Mouse (Mus musculus) hindbrain, postnatal 0 days (tissue): Measurements from ENCODE around the gene Pax8. TPM values are rescaled to one million over a fixed set of nuclear protein-coding genes. Genes with fewer than 3 reads are reported as not detected.

Source experiments
- ATAC-seq: fragments of 200-750 bp; cut with Nextera tagmentation; 2 replicates; pipeline ENCODE4 v1.8.0; 2017; ENCODE audit warnings: mild to moderate bottlenecking, moderate TSS enrichment, moderate library complexity
- DNase-seq: peaks from one replicate; pipeline ENCODE4 v3.0.0-alpha.2; 2015; ENCODE audit warnings: low spot score
- H3K27ac ChIP-seq: fragments of 300-500 bp; sonication (generic); 2 replicates; pipeline ENCODE4 v1.5.1; 2014; ENCODE audit warnings: mild to moderate bottlenecking
- H3K27me3 ChIP-seq: fragments of 300-500 bp; sonication (generic); 2 replicates; pipeline ENCODE4 v1.6.1; 2014; ENCODE audit warnings: low read length, mixed read lengths; ENCODE audit not compliant: insufficient read depth
- H3K36me3 ChIP-seq: fragments of 300-500 bp; sonication (generic); 2 replicates; pipeline ENCODE4 v1.6.1; 2014; ENCODE audit warnings: low read length, mixed read lengths; ENCODE audit not compliant: insufficient read depth
- H3K4me1 ChIP-seq: fragments of 300-500 bp; sonication (generic); 2 replicates; pipeline ENCODE4 v1.6.1; 2014; ENCODE audit warnings: antibody characterized with exemption, low read length, mixed read lengths; ENCODE audit not compliant: insufficient read depth
- H3K4me2 ChIP-seq: fragments of 300-500 bp; sonication (generic); 2 replicates; pipeline ENCODE4 v1.6.1; 2014; ENCODE audit warnings: low read depth, mild to moderate bottlenecking, low read length, moderate library complexity, mixed read lengths
- H3K4me3 ChIP-seq: fragments of 300-500 bp; sonication (generic); 2 replicates; pipeline ENCODE4 v1.5.1; 2014; ENCODE audit warnings: low read length
- H3K9ac ChIP-seq: fragments of 300-500 bp; sonication (generic); replicated peaks from 2 replicates; pipeline ENCODE4 v1.6.1; 2014; ENCODE audit warnings: mild to moderate bottlenecking, low read length, moderate library complexity, mixed read lengths
- H3K9me3 ChIP-seq: fragments of 300-500 bp; sonication (generic); 2 replicates; pipeline ENCODE4 v1.6.1; 2016; ENCODE audit warnings: low read length, mixed read lengths
- CTCF ChIP-seq: IDR thresholded peaks from 2 replicates; pipeline ENCODE4 v1.5.1; 2016; ENCODE audit warnings: antibody characterized with exemption, control low read depth, low read depth
- WGBS: fragments of 180-500 bp; shearing (Covaris S2); extraction: QIAGEN DNeasy Blood & Tissue Kit; methylation state at CpG from one replicate; pipeline ENCODE4 v1.1.7; 2014; 5-methylcytosine and 5-hydroxymethylcytosine counted together
- polyA plus RNA-seq: library from polyadenylated mRNA; unstranded; fragments of >200 nt; fragmentation: Nextera tagmentation; extraction: Ambion mirVana; gene quantifications from 2 replicates; pipeline ENCODE4 v1.2.1, GENCODE M21; 2015
- total RNA-seq: library from RNA; depleted of rRNA; stranded (reverse); fragments of >200 nt; gene quantifications from 2 replicates; pipeline ENCODE4 v1.2.3, GENCODE M21; 2014; rRNA removed

Pax8 gene
- 32.0 and 44.4 TPM in 2 replicates for total RNA-seq
- 14.8 and 16.3 TPM in 2 replicates for polyA plus RNA-seq

DNA sequence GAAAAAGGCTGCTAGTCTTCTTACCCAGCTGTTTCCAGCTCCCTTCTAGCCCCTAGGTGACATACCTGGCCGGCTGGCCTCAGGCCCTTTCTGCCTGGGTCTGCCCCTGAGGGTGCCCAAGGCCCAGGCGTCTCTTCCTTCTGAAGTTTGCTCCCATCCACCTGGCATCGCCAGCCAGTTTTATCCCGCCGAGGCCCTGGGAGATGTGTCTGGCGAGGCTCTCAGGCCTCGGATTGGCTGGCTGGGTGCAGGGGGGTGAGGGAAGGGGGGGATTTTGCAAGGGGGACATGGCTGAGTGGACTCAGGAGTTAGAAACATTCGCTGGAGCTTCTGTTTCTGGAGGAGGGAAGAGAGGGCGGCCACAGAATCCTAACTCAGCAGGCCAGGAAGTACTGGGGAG is at the start of gene Pax8:
Gene Pax8, minus strand, starts transcription at position 180 of the 400 bp plus-strand sequence.
- peak within 1 kb of the TSS; percentile 62 for H3K4me2 ChIP-seq
- 42% methylated on average over 9 of the region's 9 CpGs for WGBS
- H3K36me3 ChIP-seq: no peaks in the 10 kb centered on the region
- peaks cover 12% of the 10 kb centered on the region for H3K4me1 ChIP-seq
- TF ChIP-seq CTCF: no peak
- peak within 1 kb of the TSS; percentile 40 for H3K4me3 ChIP-seq
- H3K9ac ChIP-seq: peak within 1 kb of the TSS; percentile 38
- H3K27ac ChIP-seq: peak within 1 kb of the TSS; percentile 32; the same call in 1 of the 2 replicates
- H3K27me3 ChIP-seq: peaks cover 30% of the 10 kb centered on the region
- H3K9me3 ChIP-seq: no peaks in the 10 kb centered on the region
- ATAC-seq (peak; percentile 67), DNase-seq (peak; percentile 42)

- WGBS: under 1% methylated on average over 33 of the region's 33 CpGs
- Histone ChIP-seq H3K4me1 (no peaks in the 10 kb centered on the region), H3K9ac (peak overlapping the region; percentile 64), H3K4me3 (peak overlapping the region; percentile 45), H3K9me3 (no peaks in the 10 kb centered on the region), H3K4me2 (peak overlapping the region; percentile 85), H3K27ac (peak overlapping the region; percentile 62), H3K36me3 (no peaks in the 10 kb centered on the region), H3K27me3 (no peaks in the 10 kb centered on the region)
- ATAC-seq: peak; percentile 93
- DNase-seq: peak; percentile 74
- no peak; the same call in 1 of the 2 replicates for TF ChIP-seq CTCF
Observed at GRCm38 (mm10) chr2:24521430-24522226, 46.2 kb upstream of the Pax8 start.

GRCm38 (mm10) chr2:24520576-24521272 is 45.3 kb upstream of the Pax8 start:
- Histone ChIP-seq H3K9me3 (no peaks in the 10 kb centered on the region), H3K27ac (no peak overlapping the region), H3K9ac (peak overlapping the region; percentile 64; the same call in 1 of the 2 replicates), H3K36me3 (no peaks in the 10 kb centered on the region), H3K4me1 (no peaks in the 10 kb centered on the region), H3K27me3 (no peaks in the 10 kb centered on the region), H3K4me2 (peak overlapping the region; percentile 85), H3K4me3 (peak overlapping the region; percentile 45)
- DNase-seq (no peak), ATAC-seq (peak; percentile 62)
- 23% methylated on average over 9 of the region's 9 CpGs for WGBS
- no peak for TF ChIP-seq CTCF

GRCm38 (mm10) chr2:24516946-24517345 is 41.5 kb upstream of the Pax8 start:
- no peak for TF ChIP-seq CTCF
- WGBS: 72% methylated on average over 3 of the region's 3 CpGs
- ATAC-seq: no peak

DNA sequence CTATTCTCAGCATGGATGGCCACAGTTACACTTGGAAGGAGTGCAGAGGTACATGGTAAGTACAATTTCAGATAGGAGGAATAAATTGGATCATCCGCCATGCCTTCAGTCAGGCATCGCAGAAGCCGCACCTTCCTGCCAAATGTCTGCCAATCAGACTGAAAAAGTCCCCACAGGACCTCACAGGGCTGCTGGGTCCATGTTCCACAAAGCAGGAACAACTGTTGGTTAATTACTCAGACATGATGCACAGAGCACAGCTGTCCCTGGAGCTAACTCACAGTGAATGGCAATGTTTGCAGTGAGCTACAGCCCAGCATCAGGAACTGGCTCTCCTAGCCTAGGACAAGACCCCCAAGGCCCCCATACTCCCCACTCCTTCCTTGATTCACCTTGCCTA is 32.0 kb upstream of the Pax8 start:
- DNase-seq (peak; percentile 59), ATAC-seq (peak; percentile 52; the same call in 1 of the 2 replicates)
- Histone ChIP-seq H3K27ac (no peak overlapping the region), H3K4me1 (0 out of 2 replicates have a peak, but pooled peaks cover 7% of the 10 kb centered on the region), H3K9me3 (no peaks in the 10 kb centered on the region), H3K36me3 (no peaks in the 10 kb centered on the region), H3K27me3 (no peaks in the 10 kb centered on the region), H3K9ac (no peak overlapping the region), H3K4me3 (no peak overlapping the region), H3K4me2 (no peak overlapping the region)
- WGBS: 53% methylated on average over 3 of the region's 3 CpGs
- no peak for TF ChIP-seq CTCF

More at GRCm38 (mm10) chr2:24516946-24517345, 41.5 kb upstream of the Pax8 start:
- H3K36me3 ChIP-seq: no peaks in the 10 kb centered on the region
- no peaks in the 10 kb centered on the region for H3K4me1 ChIP-seq
- no peaks in the 10 kb centered on the region for H3K27me3 ChIP-seq
- no peak overlapping the region for H3K4me2 ChIP-seq
- no peaks in the 10 kb centered on the region for H3K9me3 ChIP-seq
- H3K9ac ChIP-seq: no peak overlapping the region
- H3K27ac ChIP-seq: no peak overlapping the region
- no peak overlapping the region for H3K4me3 ChIP-seq
- DNase-seq: no peak

DNA sequence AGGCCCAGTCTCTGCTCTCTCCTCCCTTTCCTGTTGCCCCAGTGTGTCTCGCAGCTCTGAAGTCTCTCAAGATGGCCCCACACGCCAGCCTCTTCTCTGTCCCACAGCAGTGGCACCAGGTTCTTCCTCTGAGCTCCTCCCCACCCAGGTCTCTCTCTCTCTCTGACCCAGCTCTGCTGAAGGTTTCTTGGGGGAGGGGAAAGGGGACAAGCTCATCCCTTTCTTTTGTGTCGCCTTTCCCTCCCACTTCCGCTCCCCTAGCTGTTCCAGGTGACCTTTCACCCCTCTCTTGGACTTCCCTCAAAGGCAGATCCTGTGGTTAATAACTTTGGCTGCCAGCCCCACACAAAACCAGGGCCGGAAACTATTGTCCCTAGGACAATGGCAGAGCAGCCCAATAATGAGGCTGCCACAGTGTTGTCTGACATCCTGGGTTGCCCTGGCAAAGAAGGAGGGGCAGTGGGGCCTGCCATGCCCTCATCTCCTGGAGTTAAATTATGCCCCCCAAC is 27.6 kb upstream of the Pax8 start:
- Histone ChIP-seq H3K9me3 (no peaks in the 10 kb centered on the region), H3K27ac (no peak overlapping the region), H3K4me3 (no peak overlapping the region), H3K36me3 (no peaks in the 10 kb centered on the region), H3K4me1 (0 out of 2 replicates have a peak, but pooled peaks cover 7% of the 10 kb centered on the region), H3K9ac (no peak overlapping the region), H3K27me3 (no peaks in the 10 kb centered on the region), H3K4me2 (no peak overlapping the region)
- WGBS: 15% methylated on average over 5 of the region's 5 CpGs
- DNase-seq (peak; percentile 66), ATAC-seq (peak; percentile 93)
- TF ChIP-seq CTCF: no peak
